Mouse (Mus musculus): ENCODE measurements at regions not wholly inside any gene's neighbourhood (a gene's known extent, or its start where the extent isn't known, plus 50 kb on each side); places are given as distances from the start of the nearest gene placed in this dataset.
A peak's percentile ranks its signal among the peaks of the same experiment; 100 is the strongest.

- Histone ChIP-seq H3K4me3 (peak overlapping the region; percentile 18; the same call in 1 of the 2 replicates), H3K36me3 (no peaks in the 10 kb centered on the region), H3K9me3 (no peaks in the 10 kb centered on the region), H3K27ac (replicated peaks) (peak overlapping the region; percentile 85), H3K4me2 (replicated peaks) (peak overlapping the region; percentile 24; the same call in 1 of the 2 replicates), H3K9ac (replicated peaks) (no peak overlapping the region), H3K27me3 (no peaks in the 10 kb centered on the region), H3K4me1 (peaks cover 5% of the 10 kb centered on the region)
- WGBS: 41% methylated on average over 11 of the region's 11 CpGs
- peak; percentile 58 for ATAC-seq (replicated peaks)
Measured at GRCm38 (mm10) chr1:137605890-137606663, 569.4 kb downstream of the Ptprc start.

GRCm38 (mm10) chr1:137593732-137594131, 581.8 kb downstream of the Ptprc start:
- WGBS: 92% methylated on average over 7 of the region's 7 CpGs
- H3K4me1 ChIP-seq: no peaks in the 10 kb centered on the region
- H3K36me3 ChIP-seq: no peaks in the 10 kb centered on the region
- no peak overlapping the region for H3K4me3 ChIP-seq
- ATAC-seq (replicated peaks): no peak
- no peak overlapping the region for H3K4me2 ChIP-seq (replicated peaks)
- no peaks in the 10 kb centered on the region for H3K27me3 ChIP-seq
- H3K9me3 ChIP-seq: no peaks in the 10 kb centered on the region
- no peak overlapping the region for H3K9ac ChIP-seq (replicated peaks)
- no peak overlapping the region for H3K27ac ChIP-seq (replicated peaks)

- Histone ChIP-seq H3K9ac (replicated peaks) (no peak overlapping the region), H3K4me3 (no peak overlapping the region), H3K27me3 (no peaks in the 10 kb centered on the region), H3K4me2 (replicated peaks) (no peak overlapping the region), H3K27ac (replicated peaks) (no peak overlapping the region), H3K36me3 (no peaks in the 10 kb centered on the region), H3K9me3 (no peaks in the 10 kb centered on the region), H3K4me1 (no peaks in the 10 kb centered on the region)
- no peak for ATAC-seq (replicated peaks)
- 32% methylated on average over 2 of the region's 2 CpGs for WGBS
Measured at GRCm38 (mm10) chr1:137591891-137592290, 583.6 kb downstream of the Ptprc start.

- H3K27ac ChIP-seq (replicated peaks): no peak overlapping the region
Measured at GRCm38 (mm10) chr1:137591295-137591694, 584.2 kb downstream of the Ptprc start.

GRCm38 (mm10) chr1:137588304-137589300, 586.9 kb downstream of the Ptprc start:
- ATAC-seq (replicated peaks): no peak
- no peaks in the 10 kb centered on the region for H3K27me3 ChIP-seq

More at GRCm38 (mm10) chr1:137591295-137591694, 584.2 kb downstream of the Ptprc start:
- Histone ChIP-seq H3K4me3 (no peak overlapping the region), H3K9ac (replicated peaks) (no peak overlapping the region), H3K4me2 (replicated peaks) (no peak overlapping the region), H3K36me3 (no peaks in the 10 kb centered on the region), H3K9me3 (no peaks in the 10 kb centered on the region), H3K27me3 (no peaks in the 10 kb centered on the region), H3K4me1 (no peaks in the 10 kb centered on the region)
- 48% methylated on average over 3 of the region's 3 CpGs for WGBS
- ATAC-seq (replicated peaks): no peak

GRCm38 (mm10) chr1:137587481-137588228, 587.9 kb downstream of the Ptprc start:
- Histone ChIP-seq H3K4me1 (no peaks in the 10 kb centered on the region), H3K9ac (replicated peaks) (no peak overlapping the region)

More at GRCm38 (mm10) chr1:137588304-137589300, 586.9 kb downstream of the Ptprc start:
- Histone ChIP-seq H3K27ac (replicated peaks) (no peak overlapping the region), H3K4me3 (no peak overlapping the region), H3K9me3 (no peaks in the 10 kb centered on the region), H3K9ac (replicated peaks) (no peak overlapping the region), H3K4me2 (replicated peaks) (no peak overlapping the region), H3K36me3 (no peaks in the 10 kb centered on the region), H3K4me1 (no peaks in the 10 kb centered on the region)
- 77% methylated on average over 6 of the region's 6 CpGs for WGBS

GRCm38 (mm10) chr1:137584696-137585095, 590.8 kb downstream of the Ptprc start:
- 64% methylated on average over 6 of the region's 6 CpGs for WGBS
- no peak for ATAC-seq (replicated peaks)
- no peak overlapping the region for H3K27ac ChIP-seq (replicated peaks)

More at GRCm38 (mm10) chr1:137587481-137588228, 587.9 kb downstream of the Ptprc start:
- WGBS: 88% methylated on average over 12 of the region's 12 CpGs
- Histone ChIP-seq H3K9me3 (no peaks in the 10 kb centered on the region), H3K4me3 (no peak overlapping the region), H3K36me3 (no peaks in the 10 kb centered on the region), H3K27me3 (no peaks in the 10 kb centered on the region), H3K27ac (replicated peaks) (no peak overlapping the region), H3K4me2 (replicated peaks) (no peak overlapping the region)
- ATAC-seq (replicated peaks): no peak

GRCm38 (mm10) chr1:137584104-137584675, 591.3 kb downstream of the Ptprc start:
- no peaks in the 10 kb centered on the region for H3K9me3 ChIP-seq

More at GRCm38 (mm10) chr1:137584696-137585095, 590.8 kb downstream of the Ptprc start:
- Histone ChIP-seq H3K4me3 (no peak overlapping the region), H3K27me3 (no peaks in the 10 kb centered on the region), H3K36me3 (no peaks in the 10 kb centered on the region), H3K9me3 (no peaks in the 10 kb centered on the region), H3K9ac (replicated peaks) (no peak overlapping the region), H3K4me2 (replicated peaks) (no peak overlapping the region), H3K4me1 (no peaks in the 10 kb centered on the region)

GRCm38 (mm10) chr1:137577639-137578038, 597.9 kb downstream of the Ptprc start:
- no peak for ATAC-seq (replicated peaks)

More at GRCm38 (mm10) chr1:137584104-137584675, 591.3 kb downstream of the Ptprc start:
- 79% methylated on average over 13 of the region's 13 CpGs for WGBS
- H3K4me1 ChIP-seq: no peaks in the 10 kb centered on the region
- ATAC-seq (replicated peaks): no peak
- no peak overlapping the region for H3K27ac ChIP-seq (replicated peaks)
- H3K36me3 ChIP-seq: no peaks in the 10 kb centered on the region
- no peak overlapping the region for H3K4me2 ChIP-seq (replicated peaks)
- no peak overlapping the region for H3K9ac ChIP-seq (replicated peaks)
- H3K27me3 ChIP-seq: no peaks in the 10 kb centered on the region
- H3K4me3 ChIP-seq: no peak overlapping the region

GRCm38 (mm10) chr1:137576174-137576573, 599.3 kb downstream of the Ptprc start:
- Histone ChIP-seq H3K4me3 (no peak overlapping the region), H3K27ac (replicated peaks) (no peak overlapping the region), H3K9me3 (no peaks in the 10 kb centered on the region), H3K4me1 (no peaks in the 10 kb centered on the region), H3K4me2 (replicated peaks) (no peak overlapping the region), H3K36me3 (no peaks in the 10 kb centered on the region), H3K27me3 (no peaks in the 10 kb centered on the region), H3K9ac (replicated peaks) (no peak overlapping the region)
- no peak for ATAC-seq (replicated peaks)
- WGBS: 83% methylated on average over 9 of the region's 9 CpGs

More at GRCm38 (mm10) chr1:137577639-137578038, 597.9 kb downstream of the Ptprc start:
- Histone ChIP-seq H3K27me3 (no peaks in the 10 kb centered on the region), H3K9ac (replicated peaks) (no peak overlapping the region), H3K36me3 (no peaks in the 10 kb centered on the region), H3K4me1 (no peaks in the 10 kb centered on the region), H3K4me3 (no peak overlapping the region), H3K9me3 (no peaks in the 10 kb centered on the region), H3K4me2 (replicated peaks) (no peak overlapping the region), H3K27ac (replicated peaks) (no peak overlapping the region)
- WGBS: 61% methylated on average over 1 of the region's 1 CpGs

GRCm38 (mm10) chr1:137575380-137575779, 600.1 kb downstream of the Ptprc start:
- no peak for ATAC-seq (replicated peaks)
- Histone ChIP-seq H3K27ac (replicated peaks) (no peak overlapping the region), H3K27me3 (no peaks in the 10 kb centered on the region), H3K4me2 (replicated peaks) (no peak overlapping the region), H3K9ac (replicated peaks) (no peak overlapping the region), H3K4me3 (no peak overlapping the region), H3K4me1 (no peaks in the 10 kb centered on the region), H3K9me3 (no peaks in the 10 kb centered on the region), H3K36me3 (no peaks in the 10 kb centered on the region)
